Mouse (Mus musculus) macrophage (primary cell): ENCODE data around the gene Grhpr. TPM values are rescaled to one million over a fixed set of nuclear protein-coding genes. Genes with fewer than 3 reads are reported as not detected.
"Not testable (repeated sequence)": the region's sequence is repeated elsewhere in the genome, so short reads cannot be mapped to it uniquely, and the experiment has no call there.

ENCODE experiments used
- H3K27ac ChIP-seq: fragments of 350-480 bp; formaldehyde crosslinking; 2 replicates; pipeline ENCODE4 v1.9.0; 2021
- H3K36me3 ChIP-seq: fragments of 350-480 bp; formaldehyde crosslinking; 2 replicates; pipeline ENCODE4 v1.9.0; 2021; ENCODE audit errors: inconsistent target
- H3K4me3 ChIP-seq: fragments of 350-480 bp; formaldehyde crosslinking; 2 replicates; pipeline ENCODE4 v1.9.0; 2021; ENCODE audit errors: inconsistent target
- H3K79me2 ChIP-seq: fragments of 350-480 bp; formaldehyde crosslinking; 2 replicates; pipeline ENCODE4 v1.9.0; 2021; ENCODE audit errors: inconsistent target
- WGBS: methylation state at CpG from one replicate; pipeline ENCODE4 v1.1.7; 2026; ENCODE audit warnings: inconsistent platforms; ENCODE audit not compliant: missing documents; 5-methylcytosine and 5-hydroxymethylcytosine counted together
- polyA plus RNA-seq: library from polyadenylated mRNA; stranded (reverse); fragments of 250-400 nt; gene quantifications from 3 replicates; pipeline ENCODE4 v1.2.4, GENCODE M21; 2018; ENCODE audit warnings: inconsistent platforms
- total RNA-seq, 78 experiments: library from RNA; depleted of rRNA; stranded (reverse); fragments of 250-400 nt; gene quantifications; 1 replicate in 9 of 78; 2 replicates in 24 of 78; 3 replicates in 43 of 78; 4 replicates in 2 of 78; pipeline ENCODE4 v1.2.4; 2018; ENCODE audit warnings: inconsistent platforms in 56 of 78

The Grhpr gene
- total RNA-seq (2018; cell fraction: chromatin; rRNA removed), result 1 to 10 TPM in 5 of 26 experiments, under 1 TPM in 3, not detected in 18; 0.49 to 4.1 (median 1.4) TPM
- total RNA-seq (2018; cell fraction: cytosol; rRNA removed), result 1 to 10 TPM in 23 of 26 experiments, under 1 TPM in 3; 0.68 to 5.1 (median 2.3) TPM
- 1 to 10 TPM in 12 of 26 experiments, under 1 TPM in 5, not detected in 9; 0.72 to 3.2 (median 1.4) TPM for total RNA-seq (2018; cell fraction: nucleus; rRNA removed)
- polyA plus RNA-seq, result 2.3 to 8.6 TPM (median 2.9 TPM) in 3 replicates

- Histone ChIP-seq H3K27ac (no peak within 1 kb of the TSS), H3K36me3 (no peaks in the 10 kb centered on the region)
- 2% methylated on average over 40 of the region's 40 CpGs for WGBS
These were observed at the start of gene Grhpr for GRCm38 (mm10) chr4:44981280-44981973. TSS of gene Grhpr (plus strand) at chr4:44981395.

GRCm38 (mm10) chr4:44931732-44932131 lies 49.5 kb upstream of the Grhpr start:
- Histone ChIP-seq H3K79me2 (no peaks in the 10 kb centered on the region), H3K27ac (no peak overlapping the region), H3K36me3 (peaks cover 33% of the 10 kb centered on the region; the same call in 1 of the 2 replicates), H3K4me3 (no peak overlapping the region)
- WGBS, result 95% methylated on average over 6 of the region's 6 CpGs

More at GRCm38 (mm10) chr4:44981280-44981973, at the start of gene Grhpr:
- H3K4me3 ChIP-seq, result peak within 1 kb of the TSS; percentile 38
- no peaks in the 10 kb centered on the region for H3K79me2 ChIP-seq

DNA sequence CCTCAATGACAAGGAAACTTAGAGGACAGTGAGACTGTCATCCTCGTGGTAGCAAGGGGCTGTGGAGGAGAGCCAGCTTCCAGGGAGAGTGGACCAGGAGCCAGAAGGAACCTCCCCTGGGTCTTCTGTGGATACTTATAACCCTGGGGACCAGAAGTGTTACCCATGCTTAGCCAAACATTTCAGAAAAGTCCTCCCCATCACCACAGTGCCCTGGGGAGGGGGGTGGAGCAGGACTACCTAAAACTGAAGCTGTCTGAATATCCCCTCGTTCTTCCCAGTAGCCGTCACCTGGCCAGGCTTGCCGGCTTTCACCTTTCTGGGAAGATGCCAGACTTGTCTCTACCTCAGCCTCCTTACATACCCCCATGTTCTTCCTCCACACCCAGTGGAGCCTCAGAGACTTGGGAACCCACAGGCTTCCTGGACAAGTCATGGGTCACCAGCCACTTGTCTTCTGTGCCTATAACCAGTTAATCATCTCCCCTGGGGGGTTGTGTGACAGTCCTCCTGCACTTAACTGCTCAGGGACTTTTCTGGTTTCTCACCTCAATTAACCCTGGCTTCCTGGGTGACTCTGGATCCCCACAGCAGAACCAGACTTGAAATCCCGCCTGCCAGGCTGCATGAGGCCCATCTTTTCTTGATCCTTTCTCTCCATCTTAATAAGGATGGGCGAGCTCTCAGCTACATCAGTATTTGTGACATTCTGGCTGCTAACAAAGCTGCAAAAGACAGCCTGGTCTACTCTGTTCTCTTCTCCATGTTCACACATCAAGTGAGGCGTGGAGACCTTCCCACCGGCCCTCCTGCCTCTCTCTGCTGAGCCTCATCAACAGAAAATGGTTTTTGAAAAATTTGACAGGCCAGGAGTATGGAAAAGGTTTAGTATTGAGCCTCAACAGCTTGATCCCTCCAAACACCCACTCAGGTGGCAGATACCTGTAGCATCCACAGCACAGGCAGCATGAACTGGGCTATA lies 42.5 kb upstream of the Grhpr start:
- no peak overlapping the region for H3K27ac ChIP-seq
- H3K4me3 ChIP-seq, result no peak overlapping the region
- WGBS, result 87% methylated on average over 8 of the region's 8 CpGs

DNA sequence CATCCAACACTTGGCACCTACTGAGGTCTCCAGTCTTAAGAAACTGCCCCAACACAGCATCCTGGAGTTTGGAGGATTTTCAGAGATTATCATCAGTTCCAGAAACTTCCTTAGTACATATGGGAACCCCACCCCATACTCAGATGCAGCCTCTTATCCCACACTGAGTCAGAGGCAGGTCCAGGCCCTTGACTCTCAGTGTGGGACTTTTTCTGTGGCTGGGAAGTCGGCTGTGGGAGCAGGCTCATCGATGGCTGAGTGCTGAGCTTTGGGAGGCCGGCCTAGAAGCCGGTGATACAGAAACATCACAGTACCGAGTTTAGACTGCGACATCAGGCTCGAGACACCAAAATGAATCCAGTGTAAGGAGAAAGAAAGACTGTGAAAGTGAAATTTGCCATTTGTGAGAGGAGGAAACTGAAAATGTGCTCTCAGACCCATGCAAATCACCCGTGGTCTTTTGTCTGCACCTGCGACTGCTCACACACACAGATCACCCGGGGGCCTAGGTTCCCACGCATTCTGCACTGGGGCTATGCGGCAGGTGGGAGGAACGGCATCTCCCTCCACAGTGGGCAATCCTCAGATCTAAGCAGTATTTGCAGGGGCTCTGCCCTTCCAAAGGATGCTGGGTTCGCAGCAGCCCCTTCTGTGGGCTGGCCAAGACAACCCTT lies 41.5 kb upstream of the Grhpr start:
- Histone ChIP-seq H3K4me3 (no peak overlapping the region), H3K79me2 (no peaks in the 10 kb centered on the region), H3K27ac (no peak overlapping the region), H3K36me3 (no peaks in the 10 kb centered on the region)
- WGBS, result 88% methylated on average over 14 of the region's 14 CpGs

More for the DNA sequence above, 42.5 kb upstream of the Grhpr start:
- Histone ChIP-seq H3K79me2 (no peaks in the 10 kb centered on the region), H3K36me3 (no peaks in the 10 kb centered on the region)

DNA sequence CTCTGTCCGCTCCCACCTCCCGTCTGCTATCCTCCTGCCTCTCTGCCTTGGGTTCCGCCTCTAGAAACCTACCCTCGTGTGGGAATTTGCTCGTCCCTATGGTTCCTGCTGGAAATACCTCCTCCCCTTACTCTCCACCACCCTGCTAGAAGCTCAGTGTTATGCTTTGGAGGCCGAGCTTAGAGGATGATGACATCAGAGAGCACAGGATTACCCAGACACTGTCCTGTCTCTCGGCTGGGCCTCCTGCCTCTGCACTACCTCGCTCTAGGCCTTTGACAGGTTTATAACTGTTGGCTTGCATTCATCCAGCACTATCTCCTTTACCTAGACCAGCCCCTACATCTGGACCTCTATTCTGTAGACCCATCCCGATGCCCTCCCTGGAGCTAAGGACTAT lies 40.9 kb upstream of the Grhpr start:
- WGBS, result 91% methylated on average over 9 of the region's 9 CpGs
- Histone ChIP-seq H3K4me3 (no peak overlapping the region), H3K79me2 (no peaks in the 10 kb centered on the region), H3K36me3 (no peaks in the 10 kb centered on the region), H3K27ac (no peak overlapping the region)

GRCm38 (mm10) chr4:44942237-44942636 lies 39.0 kb upstream of the Grhpr start:
- WGBS, result 9% methylated on average over 1 of the region's 1 CpGs
- no peaks in the 10 kb centered on the region for H3K79me2 ChIP-seq
- H3K36me3 ChIP-seq, result no peaks in the 10 kb centered on the region
- no peak overlapping the region for H3K27ac ChIP-seq
- no peak overlapping the region for H3K4me3 ChIP-seq

GRCm38 (mm10) chr4:44943480-44943879 lies 37.7 kb upstream of the Grhpr start:
- 96% methylated on average over 6 of the region's 6 CpGs for WGBS
- Histone ChIP-seq H3K79me2 (no peaks in the 10 kb centered on the region), H3K4me3 (no peak overlapping the region), H3K27ac (no peak overlapping the region), H3K36me3 (no peaks in the 10 kb centered on the region)

DNA sequence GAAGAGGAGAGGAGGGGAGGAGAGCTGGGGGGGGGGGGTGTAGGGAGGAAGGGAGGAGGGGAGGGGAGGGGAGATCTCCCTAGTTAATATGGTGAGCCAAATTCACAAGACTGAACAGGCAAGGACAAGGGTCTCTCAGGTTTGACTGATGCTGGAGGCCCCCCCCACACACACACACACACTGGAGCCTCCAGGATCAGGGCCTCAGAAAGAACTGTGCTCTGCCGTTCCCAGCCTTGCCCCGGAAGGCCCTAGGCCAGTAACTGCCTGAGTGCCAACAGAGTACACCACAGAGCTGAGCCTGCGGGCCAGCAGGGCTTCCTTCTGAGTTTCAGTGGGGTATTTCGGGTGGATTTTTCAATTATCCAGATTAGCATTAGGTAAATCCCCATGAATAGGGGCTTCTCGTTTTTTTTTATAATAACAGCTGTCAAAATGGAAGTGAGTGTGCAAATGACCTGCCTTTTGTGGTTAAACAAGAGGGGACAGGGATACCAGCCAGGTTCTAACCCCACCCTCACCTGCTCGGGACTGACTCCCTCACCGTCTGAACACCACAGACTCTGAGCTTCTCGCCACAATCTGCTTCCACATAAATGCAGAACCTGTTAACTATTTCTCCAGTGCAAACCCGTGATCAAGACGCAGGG lies 36.6 kb upstream of the Grhpr start:
- no peak overlapping the region for H3K27ac ChIP-seq
- no peak overlapping the region for H3K4me3 ChIP-seq
- WGBS, result 26% methylated on average over 10 of the region's 10 CpGs
- no peaks in the 10 kb centered on the region for H3K79me2 ChIP-seq
- no peaks in the 10 kb centered on the region for H3K36me3 ChIP-seq

DNA sequence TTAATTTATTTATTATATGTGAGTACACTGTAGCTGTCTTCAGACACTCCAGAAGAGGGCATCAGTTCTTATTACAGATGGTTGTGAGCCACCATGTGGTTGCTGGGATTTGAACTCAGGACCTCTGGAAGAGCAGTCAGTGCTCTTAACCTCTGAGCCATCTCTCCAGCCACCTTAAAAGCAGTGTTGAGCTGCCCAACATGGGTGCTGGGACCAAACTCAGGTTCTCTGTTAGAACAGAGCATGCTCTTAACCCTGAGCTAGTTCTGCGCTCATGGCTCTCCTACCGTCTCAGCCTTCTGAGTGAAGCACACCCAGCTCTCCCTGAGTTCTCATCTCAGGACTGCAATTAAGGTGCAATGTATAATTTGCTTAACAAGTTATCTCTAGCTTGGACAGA lies 35.1 kb upstream of the Grhpr start:
- H3K36me3 ChIP-seq, H3K79me2 ChIP-seq: not testable (repeated sequence)
- 89% methylated on average over 2 of the region's 2 CpGs for WGBS

DNA sequence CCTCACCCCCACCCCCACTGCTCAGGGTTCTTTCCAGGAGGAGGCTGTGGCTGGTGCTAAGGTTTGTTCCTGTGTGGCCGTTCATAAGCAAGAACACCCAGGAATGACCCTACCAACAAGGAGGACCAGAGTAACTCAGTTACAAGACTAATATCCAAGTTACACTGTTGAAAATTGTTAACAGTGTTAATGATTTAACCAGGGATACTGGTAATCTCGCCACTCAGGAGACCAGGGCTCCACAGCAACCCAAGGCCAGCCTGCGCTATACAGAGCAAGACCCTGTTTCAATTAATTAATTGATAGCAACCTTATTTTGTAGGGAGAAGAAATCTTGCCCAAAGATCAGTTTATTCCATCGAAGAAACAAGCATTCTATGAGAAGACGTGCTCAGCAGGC lies 33.7 kb upstream of the Grhpr start:
- Histone ChIP-seq H3K36me3 (no peaks in the 10 kb centered on the region), H3K4me3 (no peak overlapping the region), H3K79me2 (no peaks in the 10 kb centered on the region), H3K27ac (no peak overlapping the region)
- 93% methylated on average over 5 of the region's 5 CpGs for WGBS

More for the DNA sequence above, 35.1 kb upstream of the Grhpr start:
- H3K27ac ChIP-seq, H3K4me3 ChIP-seq: not testable (repeated sequence)

GRCm38 (mm10) chr4:44948314-44948713 lies 32.9 kb upstream of the Grhpr start:
- WGBS, result 93% methylated on average over 1 of the region's 1 CpGs
- no peaks in the 10 kb centered on the region for H3K36me3 ChIP-seq
- H3K27ac ChIP-seq, result no peak overlapping the region
- H3K4me3 ChIP-seq, result no peak overlapping the region
- no peaks in the 10 kb centered on the region for H3K79me2 ChIP-seq

GRCm38 (mm10) chr4:44953041-44953440 lies 28.2 kb upstream of the Grhpr start:
- no peak overlapping the region for H3K4me3 ChIP-seq
- H3K36me3 ChIP-seq, result no peaks in the 10 kb centered on the region
- no peaks in the 10 kb centered on the region for H3K79me2 ChIP-seq
- no peak overlapping the region for H3K27ac ChIP-seq
- 93% methylated on average over 9 of the region's 9 CpGs for WGBS

DNA sequence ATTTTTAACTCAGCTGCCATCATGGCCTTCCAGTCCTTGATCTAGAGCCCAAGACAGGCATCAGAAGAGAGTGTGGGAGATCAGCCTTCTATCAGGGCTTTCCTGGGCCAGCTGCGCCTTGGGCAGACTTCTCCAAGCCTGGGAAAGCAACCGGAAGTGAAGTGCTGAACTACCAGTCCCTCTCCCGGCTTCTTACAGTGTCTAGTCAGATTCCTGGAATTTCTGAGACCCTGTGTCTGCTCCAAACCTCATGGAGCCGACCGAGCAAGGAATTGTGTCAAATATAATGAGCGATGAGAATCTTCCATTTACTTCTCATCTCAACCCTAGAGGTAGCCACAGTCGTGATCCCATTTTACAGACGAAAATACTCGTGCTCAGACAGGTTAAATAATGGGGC lies 22.4 kb upstream of the Grhpr start:
- Histone ChIP-seq H3K4me3 (no peak overlapping the region), H3K79me2 (no peaks in the 10 kb centered on the region), H3K27ac (no peak overlapping the region), H3K36me3 (no peaks in the 10 kb centered on the region)
- WGBS, result 88% methylated on average over 9 of the region's 9 CpGs

- Histone ChIP-seq H3K36me3 (no peaks in the 10 kb centered on the region), H3K27ac (no peak overlapping the region), H3K4me3 (no peak overlapping the region), H3K79me2 (no peaks in the 10 kb centered on the region)
- 97% methylated on average over 13 of the region's 13 CpGs for WGBS
These were observed 22.0 kb upstream of the Grhpr start for GRCm38 (mm10) chr4:44959220-44959619.
